Mouse (Mus musculus): Measurements from ENCODE around the gene Hspa1b. TPM values are rescaled to one million over a fixed set of nuclear protein-coding genes. Genes with fewer than 3 reads are reported as not detected.
"Not testable (repeated sequence)": the region's sequence is repeated elsewhere in the genome, so short reads cannot be mapped to it uniquely, and the experiment has no call there.

The Hspa1b gene
- polyA plus RNA-seq, 1 experiment: 58.3 TPM

- DNase-seq (ENCODE audit: low read depth): no peak
These were observed 3.2 kb downstream of the Hspa1b start for GRCm38 (mm10) chr17:34955884-34956283.

- no peak for DNase-seq (ENCODE audit: low read depth)
These were observed 4.2 kb downstream of the Hspa1b start for GRCm38 (mm10) chr17:34954831-34955230.

- no peak for DNase-seq (ENCODE audit: low read depth)
These were observed 5.1 kb downstream of the Hspa1b start for GRCm38 (mm10) chr17:34953904-34954303.

- no peak for DNase-seq (ENCODE audit: low read depth)
These were observed 5.8 kb downstream of the Hspa1b start for GRCm38 (mm10) chr17:34953258-34953657.

- no peak for DNase-seq (ENCODE audit: low read depth)
These were observed 6.5 kb downstream of the Hspa1b start for GRCm38 (mm10) chr17:34952378-34953040.

GRCm38 (mm10) chr17:34951636-34952377 lies 7.2 kb downstream of the Hspa1b start:
- no peak for DNase-seq (ENCODE audit: low read depth)

GRCm38 (mm10) chr17:34950514-34951455 lies 8.3 kb downstream of the Hspa1b start:
- DNase-seq (ENCODE audit: low read depth): no peak

- no peak for DNase-seq (ENCODE audit: low read depth)
These were observed 9.5 kb downstream of the Hspa1b start for GRCm38 (mm10) chr17:34949553-34949969.

GRCm38 (mm10) chr17:34948721-34949552 lies 10.1 kb downstream of the Hspa1b start:
- not testable (repeated sequence) for DNase-seq (ENCODE audit: low read depth)

GRCm38 (mm10) chr17:34947606-34948005 lies 11.4 kb downstream of the Hspa1b start:
- no peak for DNase-seq (ENCODE audit: low read depth)

- no peak for DNase-seq (ENCODE audit: low read depth)
These were observed 12.4 kb downstream of the Hspa1b start for GRCm38 (mm10) chr17:34946486-34947140.

GRCm38 (mm10) chr17:34944362-34944761 lies 14.7 kb downstream of the Hspa1b start:
- DNase-seq (ENCODE audit: low read depth): no peak

GRCm38 (mm10) chr17:34943128-34943815 lies 15.8 kb downstream of the Hspa1b start:
- DNase-seq (ENCODE audit: low read depth): no peak

GRCm38 (mm10) chr17:34941344-34942041 lies 17.5 kb downstream of the Hspa1b start:
- no peak for DNase-seq (ENCODE audit: low read depth)

GRCm38 (mm10) chr17:34937960-34938505 lies 21.0 kb downstream of the Hspa1b start:
- no peak for DNase-seq (ENCODE audit: low read depth)

- no peak for DNase-seq (ENCODE audit: low read depth)
These were observed 24.2 kb downstream of the Hspa1b start for GRCm38 (mm10) chr17:34934830-34935229.

GRCm38 (mm10) chr17:34934031-34934430 lies 25.0 kb downstream of the Hspa1b start:
- no peak for DNase-seq (ENCODE audit: low read depth)

- DNase-seq (ENCODE audit: low read depth): no peak
These were observed 26.8 kb downstream of the Hspa1b start for GRCm38 (mm10) chr17:34932287-34932686.

GRCm38 (mm10) chr17:34931735-34932098 lies 27.3 kb downstream of the Hspa1b start:
- DNase-seq (ENCODE audit: low read depth): no peak
